Mouse (Mus musculus) spleen, adult 2 months (tissue): Measurements from ENCODE around the gene Chid1.

Source experiments
- CTCF ChIP-seq: fragments of 200-500 bp; IDR thresholded peaks from 2 replicates; pipeline ENCODE4 v1.5.1; 2011; ENCODE audit warnings: mild to moderate bottlenecking, inconsistent platforms; ENCODE audit not compliant: insufficient read depth, insufficient read length, insufficient replicate concordance; ENCODE audit errors: extremely low read depth
- POLR2A ChIP-seq: fragments of 200-500 bp; IDR thresholded peaks from 2 replicates; pipeline ENCODE4 v1.6.1; 2011; ENCODE audit warnings: low read depth, low read length, inconsistent platforms

DNA sequence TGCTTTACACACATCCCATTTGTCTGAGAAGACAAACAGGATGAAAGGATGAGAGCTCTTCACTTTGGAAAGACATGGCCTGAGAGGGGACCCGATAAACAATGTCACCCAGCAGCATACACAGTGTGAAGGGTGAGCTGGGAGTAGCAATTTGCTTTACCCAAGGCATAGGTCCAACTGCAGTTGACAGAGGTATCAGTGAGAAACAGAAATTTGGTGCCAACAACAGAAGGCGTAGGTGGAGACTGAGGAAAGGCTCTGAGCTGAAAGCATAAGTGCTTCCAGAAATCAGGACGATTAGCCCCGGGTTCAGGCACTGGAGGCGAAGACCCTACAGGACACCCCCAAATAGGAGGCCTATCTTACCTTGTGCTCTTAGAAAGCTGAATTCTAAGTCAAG, 29.5 kb downstream of the Chid1 start:
- no peak for TF ChIP-seq CTCF
- no peak for TF ChIP-seq POLR2A
